In genomic region chr10:80141243-80141642, GRCm38 (mm10) we compare ENCODE assay signal across 8 mouse cellular contexts. TPM values are rescaled to one million over a fixed set of nuclear protein-coding genes. Genes with fewer than 3 reads are reported as not detected.
DNase-seq lines count a peak whose midpoint lies in the region; ATAC-seq and TF ChIP-seq lines count a peak whose summit lies in the region.

No protein-coding gene starts in this region.

- no peak overlapping the region for H3K4me3 ChIP-seq in C2C12 (ENCODE audit: insufficient read depth, poor library complexity, severe bottlenecking)
- peak overlapping the region; percentile 25 for H3K4me3 ChIP-seq in embryonic fibroblast, embryonic 13.5 days (ENCODE audit: insufficient read depth, low read length)
- peak overlapping the region; percentile 85 for H3K4me3 ChIP-seq in heart, embryonic 10.5 days
- peak overlapping the region; percentile 86 for H3K4me3 ChIP-seq in kidney, embryonic 15.5 days (replicated peaks)

- H3K4me2 ChIP-seq in kidney, embryonic 15.5 days = peak overlapping the region; percentile 83

- H3K79me3 ChIP-seq in C2C12 (ENCODE audit: low read depth) = peaks cover 29% of the 10 kb centered on the region

- peaks cover 42% of the 10 kb centered on the region for H3K79me2 ChIP-seq in C2C12 (ENCODE audit: control insufficient read depth, insufficient read depth)

- H3K36me3 ChIP-seq in C2C12 (ENCODE audit: control insufficient read depth, insufficient read depth) = peaks cover 28% of the 10 kb centered on the region
- H3K36me3 ChIP-seq in heart, embryonic 10.5 days = peaks cover 31% of the 10 kb centered on the region
- H3K36me3 ChIP-seq in kidney, embryonic 15.5 days = peaks cover 30% of the 10 kb centered on the region

- H3K9me3 ChIP-seq in heart, embryonic 10.5 days = no peaks in the 10 kb centered on the region
- H3K9me3 ChIP-seq in kidney, embryonic 15.5 days (replicated peaks) = no peaks in the 10 kb centered on the region

- under 1% methylated on average over 29 of the region's 29 CpGs for WGBS in heart, embryonic 10.5 days
- under 1% methylated on average over 29 of the region's 29 CpGs for WGBS in kidney, embryonic 15.5 days

- H3K9ac ChIP-seq in kidney, embryonic 15.5 days = peak overlapping the region; percentile 37

- TF ChIP-seq CTCF in C2C12 (IDR thresholded peaks at IDR 0.05; ENCODE audit: control insufficient read depth, insufficient read depth, insufficient read length) = peak; percentile 87
- peak; percentile 83 for TF ChIP-seq CTCF in embryonic fibroblast, embryonic 13.5 days (IDR thresholded peaks at IDR 0.05; ENCODE audit: borderline replicate concordance, insufficient read depth, low read length)

- H3K27me3 ChIP-seq in C2C12 (ENCODE audit: control insufficient read depth, insufficient read depth, insufficient read length) = no peaks in the 10 kb centered on the region
- H3K27me3 ChIP-seq in heart, embryonic 10.5 days (ENCODE audit: insufficient read depth, poor library complexity, severe bottlenecking) = peaks cover 30% of the 10 kb centered on the region
- H3K27me3 ChIP-seq in kidney, embryonic 15.5 days = peaks cover 21% of the 10 kb centered on the region

- H3K27ac ChIP-seq in embryonic fibroblast, embryonic 13.5 days (ENCODE audit: insufficient read depth, low read length) = peak overlapping the region; percentile 81
- H3K27ac ChIP-seq in heart, embryonic 10.5 days = peak overlapping the region; percentile 94
- peak overlapping the region; percentile 93 for H3K27ac ChIP-seq in kidney, embryonic 15.5 days

- TF ChIP-seq POLR2A in embryonic fibroblast, embryonic 13.5 days (IDR thresholded peaks at IDR 0.05; ENCODE audit: low read depth, low read length) = peak; percentile 64

- H3K4me1 ChIP-seq in embryonic fibroblast, embryonic 13.5 days (ENCODE audit: control insufficient read depth, insufficient read depth, low read length) = 0 out of 2 replicates have a peak, but pooled peaks cover 2% of the 10 kb centered on the region
- peaks cover 74% of the 10 kb centered on the region for H3K4me1 ChIP-seq in heart, embryonic 10.5 days
- H3K4me1 ChIP-seq in kidney, embryonic 15.5 days = peaks cover 86% of the 10 kb centered on the region

- peak; percentile 61 for ATAC-seq in kidney, embryonic 15.5 days (replicated peaks; ENCODE audit: low FRiP score)

- DNase-seq in brain, adult 2 months (ENCODE audit: low read depth, low spot score) = peak; percentile 99
- DNase-seq in heart, embryonic 10.5 days (ENCODE audit: low spot score) = peak; percentile 98
- DNase-seq in liver = peak; percentile 97
- peak; percentile 91 to 94 for DNase-seq in monocyte, adult 2 months (ENCODE audit: low read depth in 1 of 2, low spot score in 2 of 2)
- peak; percentile 89 to 93 for DNase-seq in spleen, postnatal 14 days (ENCODE audit: low spot score in 2 of 2)

- H3ac ChIP-seq in C2C12 (ENCODE audit: control insufficient read depth, insufficient read length, low read depth) = peak overlapping the region; percentile 39

TF ChIP-seq in C2C12, 6 proteins besides CTCF, POLR2A, EP300 and RAD21:
- TF ChIP-seq USF1 (IDR thresholded peaks at IDR 0.05; ENCODE audit: low read depth) (no peak), MAX (IDR thresholded peaks at IDR 0.05) (peak; percentile 66)

RNA-seq across cellular contexts. Expression of gene Cbarp, which starts 0.6 kb away (rescaled TPM):
- polyA plus RNA-seq in C2C12 (2012; fragmentation: generic; extraction: Trizol) = 12.1 TPM
- polyA plus RNA-seq in embryonic fibroblast, embryonic 13.5 days (2011; ENCODE audit: insufficient read length, low read depth, missing spikeins) = 24.1 and 28.4 TPM in 2 replicates
- polyA plus RNA-seq in heart, embryonic 10.5 days (2016; fragmentation: Nextera tagmentation; extraction: Ambion mirVana) = 2.0 and 4.0 TPM in 2 replicates
- polyA plus RNA-seq in kidney, embryonic 15.5 days (2015; fragmentation: Nextera tagmentation; extraction: Ambion mirVana) = 5.7 and 6.1 TPM in 2 replicates

RNA-seq across cellular contexts. Expression of gene Atp5d, which starts 2.8 kb away (rescaled TPM):
- polyA plus RNA-seq in C2C12 (2012; fragmentation: generic; extraction: Trizol) = 720 TPM
- 202 and 250 TPM in 2 replicates for polyA plus RNA-seq in embryonic fibroblast, embryonic 13.5 days (2011; ENCODE audit: insufficient read length, low read depth, missing spikeins)
- 689 and 872 TPM in 2 replicates for polyA plus RNA-seq in heart, embryonic 10.5 days (2016; fragmentation: Nextera tagmentation; extraction: Ambion mirVana)
- 594 and 612 TPM in 2 replicates for polyA plus RNA-seq in kidney, embryonic 15.5 days (2015; fragmentation: Nextera tagmentation; extraction: Ambion mirVana)

RNA-seq across cellular contexts. Expression of gene Midn, which starts 6.8 kb away (rescaled TPM):
- polyA plus RNA-seq in C2C12 (2012; fragmentation: generic; extraction: Trizol) = 77.5 TPM
- 101 TPM in 2 replicates for polyA plus RNA-seq in embryonic fibroblast, embryonic 13.5 days (2011; ENCODE audit: insufficient read length, low read depth, missing spikeins)
- polyA plus RNA-seq in heart, embryonic 10.5 days (2016; fragmentation: Nextera tagmentation; extraction: Ambion mirVana) = 16.1 and 24.4 TPM in 2 replicates
- polyA plus RNA-seq in kidney, embryonic 15.5 days (2015; fragmentation: Nextera tagmentation; extraction: Ambion mirVana) = 18.8 and 19.5 TPM in 2 replicates

RNA-seq across cellular contexts. Expression of gene Cirbp, which starts 24.5 kb away (rescaled TPM):
- 30.9 TPM for polyA plus RNA-seq in C2C12 (2012; fragmentation: generic; extraction: Trizol)
- polyA plus RNA-seq in embryonic fibroblast, embryonic 13.5 days (2011; ENCODE audit: insufficient read length, low read depth, missing spikeins) = 29.2 and 50.2 TPM in 2 replicates
- 85.7 and 98.0 TPM in 2 replicates for polyA plus RNA-seq in heart, embryonic 10.5 days (2016; fragmentation: Nextera tagmentation; extraction: Ambion mirVana)
- 95.1 and 111 TPM in 2 replicates for polyA plus RNA-seq in kidney, embryonic 15.5 days (2015; fragmentation: Nextera tagmentation; extraction: Ambion mirVana)

RNA-seq across cellular contexts. Expression of gene Stk11, which starts 25.6 kb away (rescaled TPM):
- 106 TPM for polyA plus RNA-seq in C2C12 (2012; fragmentation: generic; extraction: Trizol)
- 80.8 and 91.7 TPM in 2 replicates for polyA plus RNA-seq in embryonic fibroblast, embryonic 13.5 days (2011; ENCODE audit: insufficient read length, low read depth, missing spikeins)
- 12.4 and 17.8 TPM in 2 replicates for polyA plus RNA-seq in heart, embryonic 10.5 days (2016; fragmentation: Nextera tagmentation; extraction: Ambion mirVana)
- 15.0 and 22.4 TPM in 2 replicates for polyA plus RNA-seq in kidney, embryonic 15.5 days (2015; fragmentation: Nextera tagmentation; extraction: Ambion mirVana)
